ENCODE assay signal across 9 mouse cellular contexts in genomic region chr4:134041317-134042123, GRCm38 (mm10). TPM values are rescaled to one million over a fixed set of nuclear protein-coding genes. Genes with fewer than 3 reads are reported as not detected.
DNase-seq lines count a peak whose midpoint lies in the region; ATAC-seq and TF ChIP-seq lines count a peak whose summit lies in the region.
"Had no signal": no experiment of that assay in that cellular context is flagged by ENCODE, and none has a peak within 500 bp of the region (broad histone marks: within the 10 kb centered on the region; RNA-seq: fewer than 3 reads in every experiment).

No protein-coding gene starts in this region.

- ATAC-seq in hindbrain, embryonic 13.5 days (ENCODE audit: low FRiP score) = no peak
- ATAC-seq in Patski = peak; percentile 47
- 0 out of 2 replicates have a peak, but pooled peaks have one; percentile 48 for ATAC-seq in limb, embryonic 15.5 days (ENCODE audit: insufficient number of reproducible peaks, low FRiP score, low TSS enrichment, low read depth)

- TF ChIP-seq CTCF in Patski (IDR thresholded peaks at IDR 0.05) = no peak

- CTCF ChIA-PET in Patski (lab: Charles Lee) = no interaction called here

- WGBS in hindbrain, embryonic 10.5 days = 74% methylated on average over 9 of the region's 9 CpGs
- 53% methylated on average over 9 of the region's 9 CpGs for WGBS in hindbrain, embryonic 13.5 days
- WGBS in limb, embryonic 15.5 days = 38% methylated on average over 9 of the region's 9 CpGs

- no peaks in the 10 kb centered on the region for H3K9me3 ChIP-seq in hindbrain, embryonic 10.5 days
- H3K9me3 ChIP-seq in hindbrain, embryonic 13.5 days = no peaks in the 10 kb centered on the region
- no peaks in the 10 kb centered on the region for H3K9me3 ChIP-seq in limb, embryonic 15.5 days

- in situ Hi-C loops in Patski (cut with MboI; ENCODE audit: low pct_unique_long_range_greater_than_20kb) = no loop called here

- DNase-seq in hindbrain, embryonic 10.5 days (ENCODE audit: low spot score) = no peak
- peak; percentile 74 for DNase-seq in CD4-positive helper T cell, adult 2 months (ENCODE audit: low read depth, low spot score)
- DNase-seq in Patski (ENCODE audit: low read depth, low spot score) = peak; percentile 57
- no peak for DNase-seq in ovary, postnatal 10 days (ENCODE audit: low spot score)
- DNase-seq in ovary, postnatal 36 days (ENCODE audit: low spot score) = no peak
- no peak for DNase-seq in cerebellum, adult 18-20 months

- H3K27ac ChIP-seq in hindbrain, embryonic 10.5 days = 0 out of 2 replicates have a peak overlapping the region, but pooled peaks have one; percentile 31
- H3K27ac ChIP-seq in hindbrain, embryonic 13.5 days = no peak overlapping the region
- H3K27ac ChIP-seq in limb, embryonic 15.5 days = no peak overlapping the region

- 0 out of 2 replicates have a peak, but pooled peaks cover 5% of the 10 kb centered on the region for H3K4me1 ChIP-seq in hindbrain, embryonic 10.5 days (replicated peaks)
- H3K4me1 ChIP-seq in hindbrain, embryonic 13.5 days (replicated peaks) = peaks cover 7% of the 10 kb centered on the region; the same call in 1 of the 2 replicates
- H3K4me1 ChIP-seq in limb, embryonic 15.5 days = peaks cover 6% of the 10 kb centered on the region

- no peaks in the 10 kb centered on the region for H3K36me3 ChIP-seq in hindbrain, embryonic 10.5 days
- no peaks in the 10 kb centered on the region for H3K36me3 ChIP-seq in hindbrain, embryonic 13.5 days
- no peaks in the 10 kb centered on the region for H3K36me3 ChIP-seq in limb, embryonic 15.5 days

- H3K4me2 ChIP-seq in hindbrain, embryonic 13.5 days = no peak overlapping the region
- no peak overlapping the region for H3K4me2 ChIP-seq in limb, embryonic 15.5 days

- no peak overlapping the region for H3K9ac ChIP-seq in hindbrain, embryonic 13.5 days
- H3K9ac ChIP-seq in limb, embryonic 15.5 days = no peak overlapping the region

- H3K4me3 ChIP-seq in hindbrain, embryonic 10.5 days = no peak overlapping the region
- H3K4me3 ChIP-seq in hindbrain, embryonic 13.5 days = no peak overlapping the region
- no peak overlapping the region for H3K4me3 ChIP-seq in limb, embryonic 15.5 days

- H3K27me3 ChIP-seq in hindbrain, embryonic 10.5 days (ENCODE audit: insufficient read depth, poor library complexity, severe bottlenecking) = no peaks in the 10 kb centered on the region
- H3K27me3 ChIP-seq in hindbrain, embryonic 13.5 days = peaks cover 7% of the 10 kb centered on the region; the same call in 1 of the 2 replicates
- no peaks in the 10 kb centered on the region for H3K27me3 ChIP-seq in Patski
- no peaks in the 10 kb centered on the region for H3K27me3 ChIP-seq in limb, embryonic 15.5 days

- POLR2A ChIA-PET in Patski (lab: Charles Lee) = no interaction called here

RNA-seq across cellular contexts. Expression of gene Zfp683, which starts 12.1 kb away (rescaled TPM):
- polyA plus RNA-seq in hindbrain, embryonic 10.5 days (2016; fragmentation: Nextera tagmentation; extraction: Ambion mirVana) = not detected in 2 replicates
- not detected in 2 replicates for polyA plus RNA-seq in hindbrain, embryonic 13.5 days (2015; fragmentation: Nextera tagmentation; extraction: Ambion mirVana)
- not detected for polyA plus RNA-seq in Patski (2021)
- polyA plus RNA-seq in limb, embryonic 15.5 days (2015; fragmentation: Nextera tagmentation; extraction: Ambion mirVana) = not detected in 2 replicates
- polyA plus RNA-seq: intestine, embryonic 14.5 days had no signal

RNA-seq across cellular contexts. Expression of gene Crybg2, which starts 19.1 kb away (rescaled TPM):
- polyA plus RNA-seq in hindbrain, embryonic 10.5 days (2016; fragmentation: Nextera tagmentation; extraction: Ambion mirVana) = 1.6 and 2.9 TPM in 2 replicates
- 0.49 and 1.1 TPM in 2 replicates for polyA plus RNA-seq in hindbrain, embryonic 13.5 days (2015; fragmentation: Nextera tagmentation; extraction: Ambion mirVana)
- polyA plus RNA-seq in Patski (2021) = 0.18 TPM
- 17.3 and 17.5 TPM in 2 replicates for polyA plus RNA-seq in limb, embryonic 15.5 days (2015; fragmentation: Nextera tagmentation; extraction: Ambion mirVana)

RNA-seq across cellular contexts. Expression of gene Lin28a, which starts 22.9 kb away (rescaled TPM):
- polyA plus RNA-seq in hindbrain, embryonic 10.5 days (2016; fragmentation: Nextera tagmentation; extraction: Ambion mirVana) = 13.4 and 27.5 TPM in 2 replicates
- 0.17 and 0.31 TPM in 2 replicates for polyA plus RNA-seq in hindbrain, embryonic 13.5 days (2015; fragmentation: Nextera tagmentation; extraction: Ambion mirVana)
- not detected for polyA plus RNA-seq in Patski (2021)
- polyA plus RNA-seq in limb, embryonic 15.5 days (2015; fragmentation: Nextera tagmentation; extraction: Ambion mirVana) = 0.17 TPM in 1 of 2 replicates, not detected in the other

RNA-seq across cellular contexts. Expression of gene Dhdds, which starts 40.8 kb away (rescaled TPM):
- polyA plus RNA-seq in hindbrain, embryonic 10.5 days (2016; fragmentation: Nextera tagmentation; extraction: Ambion mirVana) = 39.5 and 42.3 TPM in 2 replicates
- polyA plus RNA-seq in hindbrain, embryonic 13.5 days (2015; fragmentation: Nextera tagmentation; extraction: Ambion mirVana) = 43.4 and 44.0 TPM in 2 replicates
- polyA plus RNA-seq in Patski (2021) = 28.3 TPM
- polyA plus RNA-seq in limb, embryonic 15.5 days (2015; fragmentation: Nextera tagmentation; extraction: Ambion mirVana) = 41.9 and 46.0 TPM in 2 replicates

RNA-seq across cellular contexts. Expression of gene Cd52, which starts 53.4 kb away (rescaled TPM):
- polyA plus RNA-seq in hindbrain, embryonic 10.5 days (2016; fragmentation: Nextera tagmentation; extraction: Ambion mirVana) = 5.3 and 5.5 TPM in 2 replicates
- 3.9 TPM in 2 replicates for polyA plus RNA-seq in hindbrain, embryonic 13.5 days (2015; fragmentation: Nextera tagmentation; extraction: Ambion mirVana)
- not detected for polyA plus RNA-seq in Patski (2021)
- polyA plus RNA-seq in limb, embryonic 15.5 days (2015; fragmentation: Nextera tagmentation; extraction: Ambion mirVana) = 15.9 and 20.1 TPM in 2 replicates

Comparison
In these comparisons a context has a peak if more than half of its experiments do, and no peak if none do; other contexts are left out.
1. RNA of gene Lin28a, which starts 22.9 kb away (polyA plus RNA-seq): 13.4 to 27.5 TPM in hindbrain, embryonic 10.5 days; 0.17 to 0.31 TPM in hindbrain, embryonic 13.5 days, 0.17 TPM in limb, embryonic 15.5 days and not detected in Patski (single experiment); every median in the first group is over 10 times any median in the second.
2. DNase-seq: peak in CD4-positive helper T cell, adult 2 months (single experiment) and Patski (single experiment); none in hindbrain, embryonic 10.5 days (single experiment), ovary, postnatal 10 days (single experiment), ovary, postnatal 36 days (single experiment) and cerebellum, adult 18-20 months (0 of 2).